Mouse (Mus musculus) small intestine, adult 2 months (tissue): ENCODE data around the gene Ltbp3. TPM values are rescaled to one million over a fixed set of nuclear protein-coding genes. Genes with fewer than 3 reads are reported as not detected.

Experiments
- H3K27ac ChIP-seq: fragments of 200-500 bp; 2 replicates; pipeline ENCODE4 v1.5.1; 2012; ENCODE audit warnings: low read depth, low read length, control low read depth, inconsistent platforms; ENCODE audit not compliant: insufficient read depth
- H3K27me3 ChIP-seq: fragments of 200-500 bp; 2 replicates; pipeline ENCODE4 v1.6.1; 2012; ENCODE audit warnings: mild to moderate bottlenecking, moderate library complexity, low read length, inconsistent platforms; ENCODE audit not compliant: control insufficient read depth, insufficient read depth
- H3K36me3 ChIP-seq: fragments of 200-500 bp; 2 replicates; pipeline ENCODE4 v1.6.1; 2012; ENCODE audit warnings: mild to moderate bottlenecking, low read length, control low read depth, inconsistent platforms; ENCODE audit not compliant: control insufficient read depth, insufficient read depth
- H3K4me1 ChIP-seq: fragments of 200-500 bp; 2 replicates; pipeline ENCODE4 v1.6.1; 2012; ENCODE audit warnings: low read length, inconsistent platforms, mixed read lengths; ENCODE audit not compliant: control insufficient read depth, insufficient read depth, insufficient read length
- H3K4me3 ChIP-seq: fragments of 200-500 bp; 2 replicates; pipeline ENCODE4 v1.5.1; 2012; ENCODE audit warnings: low read depth, mild to moderate bottlenecking, control low read depth, inconsistent platforms, low read length, moderate library complexity
- CTCF ChIP-seq: fragments of 200-500 bp; IDR thresholded peaks from 2 replicates; pipeline ENCODE4 v1.5.1; 2012; ENCODE audit warnings: low read depth, mild to moderate bottlenecking, control low read depth, inconsistent platforms, low read length, moderate library complexity, mixed read lengths; ENCODE audit not compliant: insufficient replicate concordance, insufficient read length; ENCODE audit errors: extremely low read depth
- POLR2A ChIP-seq: fragments of 200-500 bp; IDR thresholded peaks from 2 replicates; pipeline ENCODE4 v1.6.1; 2012; ENCODE audit warnings: low read depth, mild to moderate bottlenecking, control low read depth, inconsistent platforms, low read length, moderate library complexity
- WGBS: fragments of 180-500 bp; shearing (Covaris S2); methylation state at CpG from one replicate; pipeline ENCODE4 v1.1.7; 2018; 5-methylcytosine and 5-hydroxymethylcytosine counted together
- polyA plus RNA-seq: library from polyadenylated mRNA; depleted of rRNA; stranded (reverse); fragments of >200 nt; gene quantifications from 2 replicates; pipeline ENCODE4 v1.2.3, GENCODE M21; 2012; rRNA removed

Gene Ltbp3
- 28.2 and 30.2 TPM in 2 replicates for polyA plus RNA-seq

DNA sequence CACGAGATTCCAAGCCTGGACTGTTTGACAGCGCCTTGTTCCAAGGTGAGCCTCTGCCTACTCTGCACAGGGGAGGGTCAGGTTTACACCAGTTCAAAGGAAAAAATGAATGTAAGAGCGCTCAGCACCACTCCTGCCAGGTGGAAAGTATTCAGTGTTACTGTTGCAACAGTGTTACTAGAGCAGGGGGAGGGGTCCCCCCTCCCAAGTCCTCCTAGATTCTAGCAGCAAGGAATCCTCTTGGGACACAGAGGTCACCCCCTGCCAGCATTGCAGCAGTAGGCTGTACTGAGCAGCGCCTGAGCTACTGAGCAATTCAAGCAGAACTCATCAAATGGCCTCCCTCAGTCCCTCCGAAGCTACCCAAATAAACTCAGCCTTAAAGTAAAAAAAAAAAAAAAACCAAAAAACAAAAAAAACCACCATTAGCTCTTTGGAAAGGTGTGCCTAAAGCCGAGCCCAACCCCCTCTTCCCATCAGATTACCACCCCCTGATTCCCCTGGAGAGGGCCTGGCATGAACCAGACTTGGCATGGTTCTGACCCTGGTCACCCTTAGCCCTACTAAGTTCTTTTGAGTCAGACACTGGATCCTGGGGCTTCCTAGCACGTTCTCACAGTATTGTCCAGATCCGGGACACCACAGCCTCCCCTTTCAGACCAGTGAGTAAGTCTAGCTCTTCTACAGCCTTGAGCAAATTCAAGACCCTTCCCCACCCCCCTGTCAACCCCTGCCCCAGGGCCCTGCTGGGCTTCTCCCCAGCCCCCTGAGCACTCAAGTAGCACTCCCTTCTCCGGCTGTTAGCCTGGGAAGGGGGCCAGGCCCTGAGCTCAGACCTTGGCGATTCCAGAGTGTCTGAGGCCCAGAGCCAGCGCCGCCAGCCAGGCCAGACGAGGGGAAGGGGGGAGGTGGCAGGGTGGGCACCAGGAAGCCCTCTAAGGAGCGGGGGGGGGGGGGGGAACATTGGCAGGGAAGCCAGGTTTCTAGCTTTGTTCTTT lies at the start of gene Ltbp3:
Ltbp3 (plus strand) TSS at position 585 of the 998 bp plus-strand sequence.
- H3K27ac ChIP-seq = peak within 1 kb of the TSS; percentile 59
- peak within 1 kb of the TSS; percentile 61 for H3K4me3 ChIP-seq
- H3K27me3 ChIP-seq = peaks cover 27% of the 10 kb centered on the region
- WGBS = 60% methylated on average over 14 of the region's 14 CpGs
- H3K4me1 ChIP-seq = peaks cover 6% of the 10 kb centered on the region
- H3K36me3 ChIP-seq = no peaks in the 10 kb centered on the region
- TF ChIP-seq CTCF = no peak
- TF ChIP-seq POLR2A = no peak

DNA sequence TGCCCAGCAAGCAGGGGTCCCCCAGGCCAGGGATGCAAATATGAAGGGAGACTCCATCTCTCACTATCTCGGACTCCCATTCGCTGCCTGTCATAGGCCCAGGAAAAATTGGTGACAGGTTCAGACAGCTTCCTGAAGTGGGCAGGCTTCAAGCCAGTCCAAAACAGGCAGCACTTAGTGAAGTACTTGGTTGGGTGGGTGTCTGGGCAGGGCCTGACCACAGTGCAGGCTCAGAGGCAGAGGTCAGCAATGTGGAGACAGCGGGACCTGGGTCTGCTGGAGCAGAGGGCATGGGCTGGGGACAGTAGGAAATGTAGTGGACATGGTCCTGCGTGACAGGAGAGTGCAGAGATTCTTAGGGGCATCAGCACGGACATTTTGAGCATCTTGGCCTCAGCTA lies 49.1 kb upstream of the Ltbp3 start:
- WGBS = 65% methylated on average over 5 of the region's 5 CpGs
- H3K27me3 ChIP-seq = no peaks in the 10 kb centered on the region
- peaks cover 37% of the 10 kb centered on the region for H3K36me3 ChIP-seq
- TF ChIP-seq CTCF (no peak), POLR2A (no peak)
- peak overlapping the region; percentile 97 for H3K4me3 ChIP-seq
- H3K27ac ChIP-seq = peak overlapping the region; percentile 39
- H3K4me1 ChIP-seq = peaks cover 25% of the 10 kb centered on the region

- peaks cover 25% of the 10 kb centered on the region for H3K4me1 ChIP-seq
- H3K4me3 ChIP-seq = peak overlapping the region; percentile 97
- H3K36me3 ChIP-seq = peaks cover 44% of the 10 kb centered on the region
- 61% methylated on average over 10 of the region's 10 CpGs for WGBS
- no peaks in the 10 kb centered on the region for H3K27me3 ChIP-seq
- TF ChIP-seq CTCF = no peak
- TF ChIP-seq POLR2A = no peak
- H3K27ac ChIP-seq = peak overlapping the region; percentile 39
Measured at GRCm38 (mm10) chr19:5692086-5692912, 48.4 kb upstream of the Ltbp3 start.

DNA sequence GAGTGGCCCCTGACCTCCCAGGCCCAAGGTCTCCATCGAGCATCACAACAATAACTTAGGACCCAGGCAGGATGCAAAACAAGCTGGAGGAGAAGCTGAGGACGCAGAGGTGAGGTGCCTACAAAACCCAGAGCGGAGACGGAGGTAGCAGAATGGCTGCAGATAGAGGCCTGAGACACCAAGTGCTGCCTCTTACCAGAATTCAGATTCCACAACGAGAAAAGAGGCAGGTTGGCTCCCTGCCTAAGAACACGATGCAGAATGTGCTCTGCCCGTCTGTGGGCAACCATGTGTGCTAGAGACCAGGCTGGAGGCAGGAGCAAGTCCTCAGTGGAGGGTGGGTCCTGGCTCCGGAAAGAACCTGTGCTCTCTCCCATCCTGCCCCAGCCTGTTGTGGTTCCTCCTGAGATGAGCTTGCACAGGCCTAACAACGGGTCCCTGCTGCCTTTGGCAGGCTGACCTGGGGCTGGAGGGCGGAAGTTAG lies 47.7 kb upstream of the Ltbp3 start:
- H3K4me3 ChIP-seq = peak overlapping the region; percentile 97
- 64% methylated on average over 10 of the region's 10 CpGs for WGBS
- TF ChIP-seq CTCF = no peak
- no peak for TF ChIP-seq POLR2A

GRCm38 (mm10) chr19:5693801-5694200 lies 46.9 kb upstream of the Ltbp3 start:
- Histone ChIP-seq H3K27me3 (no peaks in the 10 kb centered on the region), H3K27ac (no peak overlapping the region), H3K4me1 (peaks cover 22% of the 10 kb centered on the region), H3K36me3 (peaks cover 58% of the 10 kb centered on the region), H3K4me3 (no peak overlapping the region)
- TF ChIP-seq CTCF = no peak
- whole genome bisulfite sequencing = 83% methylated on average over 6 of the region's 6 CpGs

More for the DNA sequence above, 47.7 kb upstream of the Ltbp3 start:
- H3K27ac ChIP-seq = peak overlapping the region; percentile 24; the same call in 1 of the 2 replicates
- peaks cover 50% of the 10 kb centered on the region for H3K36me3 ChIP-seq
- H3K4me1 ChIP-seq = peaks cover 22% of the 10 kb centered on the region
- no peaks in the 10 kb centered on the region for H3K27me3 ChIP-seq

DNA sequence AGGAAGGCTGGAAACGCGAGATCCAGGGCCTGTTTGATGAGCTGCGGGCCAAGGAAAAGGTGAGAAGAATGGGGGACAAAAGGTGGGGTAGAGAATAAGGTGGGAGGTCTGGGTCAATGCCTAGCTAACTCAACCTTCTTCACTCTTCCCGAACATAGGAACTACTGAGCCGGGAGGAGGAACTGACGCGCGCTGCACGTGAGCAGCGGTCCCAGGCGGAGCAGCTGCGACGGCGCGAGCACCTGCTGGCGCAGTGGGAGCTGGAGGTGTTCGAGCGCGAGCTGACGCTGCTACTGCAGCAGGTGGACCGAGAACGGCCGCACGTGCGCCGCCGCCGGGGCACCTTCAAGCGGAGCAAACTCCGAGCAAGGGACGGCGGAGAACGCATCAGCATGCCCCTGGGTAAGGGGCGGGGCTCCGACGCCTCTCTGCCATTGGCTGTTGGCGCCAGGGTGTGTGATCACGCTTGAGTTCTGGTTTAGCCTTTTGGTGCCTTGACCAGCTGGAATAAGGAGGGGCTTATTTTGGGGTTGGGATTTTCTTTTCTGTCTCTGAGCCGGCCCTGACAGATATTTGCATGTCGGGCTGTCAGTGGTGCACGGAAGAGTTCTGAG lies 44.7 kb upstream of the Ltbp3 start:
- Histone ChIP-seq H3K4me3 (no peak overlapping the region), H3K27me3 (no peaks in the 10 kb centered on the region), H3K27ac (no peak overlapping the region), H3K36me3 (peaks cover 78% of the 10 kb centered on the region), H3K4me1 (peaks cover 15% of the 10 kb centered on the region)
- no peak for TF ChIP-seq POLR2A
- no peak for TF ChIP-seq CTCF
- 85% methylated on average over 41 of the region's 41 CpGs for WGBS
